Mouse (Mus musculus): ENCODE results near the gene Dok4.
"Not testable (repeated sequence)": the region's sequence is repeated elsewhere in the genome, so short reads cannot be mapped to it uniquely, and the experiment has no call there.

Gene Dok4

DNA sequence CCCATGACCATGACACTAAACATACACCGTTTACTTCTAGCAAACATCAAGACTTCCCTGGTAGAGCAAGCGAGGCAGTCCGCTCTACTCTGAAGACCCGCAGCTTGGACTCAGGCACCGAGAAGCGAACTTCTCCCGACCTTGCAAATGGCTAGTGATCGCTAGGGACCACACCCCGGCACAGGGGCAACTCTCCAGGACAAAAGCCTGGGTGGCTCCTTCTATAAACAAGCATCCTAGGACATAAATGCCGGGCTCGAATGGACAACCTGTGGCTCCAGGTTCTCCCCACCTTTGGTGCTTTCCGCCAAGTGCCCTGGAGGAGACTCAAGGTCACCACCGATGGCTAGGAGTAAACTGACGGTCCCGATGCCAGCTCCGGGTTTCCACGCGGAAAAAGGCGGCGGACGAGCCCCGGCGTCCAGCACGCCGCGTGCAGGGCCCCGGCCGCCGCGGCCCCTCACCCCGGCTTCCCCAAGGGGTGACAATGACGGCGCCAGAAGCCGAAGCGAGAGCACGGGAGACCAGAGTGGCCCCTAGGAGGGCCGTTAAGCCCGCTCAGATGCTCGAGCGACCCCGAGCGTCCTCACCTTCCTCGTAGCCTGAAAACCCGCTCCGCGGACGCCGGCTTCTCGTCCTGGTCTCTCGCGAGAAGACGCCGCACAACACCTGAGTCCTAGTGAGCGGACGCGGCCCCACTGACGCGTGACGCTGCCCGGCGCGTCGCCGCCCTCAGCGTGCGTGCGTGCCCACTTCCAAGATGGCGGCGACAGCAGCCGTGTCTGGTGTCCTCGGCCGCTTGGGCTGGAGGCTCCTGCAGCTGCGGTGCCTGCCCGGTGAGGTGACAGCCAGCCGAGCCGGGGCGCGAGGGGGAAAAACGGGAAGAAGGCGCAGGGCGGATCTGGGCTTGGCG is 38.2 kb downstream of the Dok4 start, which contains the start of the genes Coq9 and Ciapin1:
TSS of gene Coq9 (plus strand) at position 660 of the 913 bp plus-strand sequence.
TSS of gene Ciapin1 (minus strand) at position 697 of the 913 bp plus-strand sequence.
- peak; percentile 93 for DNase-seq

DNA sequence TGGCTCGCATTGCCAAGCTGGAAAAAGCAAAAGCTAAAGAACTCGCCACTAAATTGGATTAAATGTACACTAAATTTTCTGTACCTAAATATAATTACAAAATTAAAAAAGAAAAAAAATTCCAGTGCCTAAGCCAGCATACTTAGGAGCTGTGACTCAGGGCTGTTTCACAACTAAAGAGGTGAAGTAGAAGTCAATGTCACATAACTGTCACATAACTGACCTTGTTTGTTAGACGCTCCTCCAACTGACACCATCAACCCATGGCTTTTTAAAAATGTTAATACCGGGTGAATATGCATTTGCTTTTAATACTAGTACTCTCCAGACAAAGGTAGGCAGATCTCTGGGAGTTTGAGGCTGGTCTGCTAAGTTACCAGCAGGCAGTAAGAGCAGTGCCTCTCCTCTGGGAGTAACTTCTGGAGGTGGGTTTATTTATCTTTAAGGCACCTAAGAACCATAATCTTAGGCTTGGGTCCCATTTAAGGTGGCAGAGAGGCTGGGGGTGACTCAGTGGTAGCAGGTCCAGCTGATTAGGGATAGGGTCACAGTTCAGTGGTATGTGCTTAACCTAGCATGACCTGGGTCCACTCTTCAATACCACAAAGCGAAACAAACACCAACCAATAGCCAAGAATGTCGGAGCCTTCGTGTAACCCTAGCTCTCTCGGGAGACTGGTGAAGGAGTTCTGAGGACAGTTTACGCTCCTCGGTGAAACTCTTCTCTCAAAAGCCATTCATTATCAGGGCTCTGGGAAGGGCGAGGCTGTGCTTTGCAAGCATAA is 39.5 kb downstream of the Dok4 start:
- DNase-seq, result no peak

DNA sequence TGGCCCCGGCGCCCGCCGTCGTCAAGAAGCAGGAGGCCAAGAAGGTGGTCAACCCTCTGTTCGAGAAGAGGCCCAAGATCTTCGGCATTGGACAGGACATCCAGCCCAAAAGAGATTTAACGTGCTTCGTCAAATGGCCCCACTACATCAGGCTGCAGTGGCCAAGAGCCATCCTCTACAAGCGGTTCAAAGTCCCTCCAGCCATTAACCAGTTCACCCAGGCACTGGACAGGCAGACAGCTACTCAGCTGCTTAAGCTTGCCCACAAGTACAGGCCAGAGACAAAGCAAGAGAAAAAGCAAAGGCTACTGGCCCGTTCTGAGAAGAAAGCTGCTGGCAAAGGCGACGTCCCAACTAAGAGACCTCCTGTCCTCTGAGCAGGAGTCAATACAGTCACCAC is 40.4 kb downstream of the Dok4 start:
- not testable (repeated sequence) for DNase-seq

- not testable (repeated sequence) for DNase-seq
Observed at GRCm38 (mm10) chr8:94833901-94834405, 42.2 kb downstream of the Dok4 start.

DNA sequence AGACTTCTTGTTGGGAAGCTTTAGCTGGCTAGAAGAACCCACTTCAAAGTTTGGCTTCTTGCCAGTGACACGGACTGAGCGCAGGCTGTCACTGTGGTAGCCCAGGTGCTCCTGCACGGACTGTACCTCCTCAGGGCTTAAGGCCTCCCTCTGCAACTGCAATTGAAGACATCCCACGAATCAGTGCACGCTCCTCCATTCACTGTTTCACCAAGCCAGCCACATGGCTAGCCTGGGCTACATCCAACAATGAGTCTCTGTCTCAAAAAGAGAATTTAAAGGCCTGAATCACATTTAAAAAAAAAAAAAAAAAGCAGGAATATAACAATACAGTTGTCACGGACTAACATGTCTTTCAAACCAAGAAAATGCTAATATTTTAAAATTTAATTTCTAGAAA is 47.8 kb downstream of the Dok4 start:
- no peak for DNase-seq

- no peak for DNase-seq
Observed at GRCm38 (mm10) chr8:94826210-94826609, 49.9 kb downstream of the Dok4 start.

GRCm38 (mm10) chr8:94825170-94825569 is 51.0 kb downstream of the Dok4 start:
- DNase-seq, result no peak

DNA sequence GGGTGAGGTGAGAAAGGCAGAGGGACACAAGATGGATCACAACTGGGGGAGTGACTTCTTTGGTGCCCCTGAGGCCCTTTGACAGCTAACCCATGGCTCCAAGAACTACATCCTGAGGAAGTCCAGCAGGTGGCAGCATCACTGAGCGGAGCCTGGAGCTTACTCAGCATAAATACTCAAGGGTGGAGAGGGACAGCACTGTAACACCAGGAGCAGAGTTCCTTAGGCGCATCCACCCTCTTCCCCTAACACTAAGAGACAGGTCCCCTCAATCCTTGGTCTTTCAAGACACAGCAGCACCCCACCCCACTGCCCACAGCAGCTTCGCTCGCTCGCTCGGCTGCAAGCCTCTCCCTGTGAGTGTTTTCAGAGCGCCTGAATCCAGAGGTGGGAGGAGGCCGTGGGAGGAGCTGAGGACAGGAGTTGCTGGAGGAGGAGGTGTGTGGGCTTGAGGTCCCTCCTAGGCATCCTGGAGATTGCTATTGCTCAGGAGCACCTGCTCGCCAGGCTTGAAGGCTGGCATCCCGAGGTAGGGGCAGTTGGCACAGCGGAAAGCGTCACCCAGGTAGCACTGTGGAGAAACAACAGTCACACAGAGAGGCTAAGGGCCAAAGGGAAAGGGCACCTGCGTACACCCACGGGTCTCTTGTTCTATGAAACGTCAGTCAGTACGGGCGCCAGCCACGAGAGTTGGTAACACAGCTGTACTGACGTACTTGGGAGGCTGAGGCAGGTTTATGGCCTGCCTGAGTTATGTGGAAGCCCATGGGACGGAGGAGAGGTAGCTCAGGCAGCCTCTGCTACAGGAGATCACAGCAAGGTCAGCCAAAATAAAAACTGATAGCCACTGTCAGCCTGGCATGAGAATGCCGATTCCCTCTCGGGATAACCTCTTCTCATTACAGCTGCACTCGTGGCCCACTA is 53.2 kb downstream of the Dok4 start:
- no peak for DNase-seq

DNA sequence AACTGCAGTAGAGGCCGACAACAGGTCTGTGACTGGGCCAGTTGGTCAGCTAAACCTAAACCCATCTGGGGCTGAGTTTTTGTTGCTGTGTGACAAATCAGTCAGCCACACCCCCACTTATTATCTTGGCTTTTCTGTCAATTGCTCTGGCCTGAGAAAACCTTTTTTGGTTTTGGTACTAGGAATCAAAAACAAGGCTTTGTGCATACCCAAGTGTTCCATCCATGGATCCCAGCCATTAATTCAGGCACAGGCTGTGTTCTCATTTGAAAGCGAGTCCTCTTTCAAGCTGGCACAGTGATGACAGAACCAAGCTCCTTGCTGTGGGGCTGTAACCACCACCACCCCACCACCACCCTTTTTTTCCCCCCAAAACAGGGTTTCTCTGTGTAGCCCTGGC is 54.7 kb downstream of the Dok4 start:
- no peak for DNase-seq

DNA sequence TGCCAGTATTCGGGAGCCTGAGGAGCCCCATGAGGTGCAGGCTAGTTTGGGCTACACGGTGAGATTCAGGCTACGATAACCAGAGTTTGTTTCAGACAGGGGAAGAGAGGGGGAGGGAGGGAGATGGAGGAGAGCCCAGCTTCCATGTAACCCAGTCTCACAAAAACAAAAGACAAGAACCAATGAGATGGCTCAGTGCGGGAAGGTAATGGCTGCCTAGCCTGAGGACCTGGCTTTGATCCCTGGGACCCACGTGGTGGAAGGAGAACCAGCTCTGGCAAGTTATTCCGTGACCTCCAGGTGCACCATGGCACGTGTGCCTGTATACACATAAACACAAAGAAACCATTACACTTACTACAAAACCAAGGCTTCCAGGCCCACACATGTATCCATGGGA is 55.6 kb downstream of the Dok4 start:
- no peak for DNase-seq

DNA sequence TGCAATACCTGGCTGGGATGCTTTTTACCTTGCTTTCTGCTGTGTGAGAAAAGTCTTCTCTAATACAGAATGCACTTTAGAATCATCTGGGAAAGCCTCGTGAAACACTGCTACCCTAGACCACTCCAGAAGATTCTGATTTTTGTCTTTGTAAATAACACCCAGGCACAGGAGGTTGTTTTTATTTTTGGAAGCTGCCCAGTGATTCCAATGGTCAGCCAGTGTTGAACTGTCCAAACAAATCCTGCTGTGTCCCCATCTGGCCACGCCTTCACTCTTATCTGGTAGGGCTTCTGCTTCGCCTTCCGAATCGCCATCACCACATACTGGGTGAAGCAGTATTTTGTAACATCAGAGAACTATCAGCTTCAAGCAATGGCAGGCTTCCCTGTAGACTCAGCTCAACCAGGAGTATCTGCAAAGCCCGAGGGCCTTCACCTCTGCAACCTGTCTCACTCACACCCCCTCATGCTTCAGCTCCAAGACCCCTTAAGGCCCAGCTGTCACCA is 56.4 kb downstream of the Dok4 start:
- no peak for DNase-seq

DNA sequence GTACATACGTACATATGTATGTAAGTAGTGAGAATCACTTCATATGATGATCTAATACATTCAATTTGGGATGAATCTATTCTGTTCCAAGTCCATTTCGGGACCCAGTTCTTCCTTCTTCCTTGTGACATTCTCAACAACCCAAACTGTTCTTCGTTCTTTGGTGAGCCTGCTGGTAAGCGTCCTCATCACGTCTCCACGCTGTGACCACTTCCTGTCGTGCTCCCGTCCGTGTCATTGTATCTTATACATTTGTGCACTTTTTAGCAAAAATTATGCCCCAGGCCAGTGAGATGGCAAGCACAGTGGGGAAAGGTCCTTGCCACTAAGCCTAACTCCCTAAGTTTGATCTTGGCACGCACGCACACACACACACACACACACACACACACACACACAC is 58.2 kb downstream of the Dok4 start:
- no peak for DNase-seq

DNA sequence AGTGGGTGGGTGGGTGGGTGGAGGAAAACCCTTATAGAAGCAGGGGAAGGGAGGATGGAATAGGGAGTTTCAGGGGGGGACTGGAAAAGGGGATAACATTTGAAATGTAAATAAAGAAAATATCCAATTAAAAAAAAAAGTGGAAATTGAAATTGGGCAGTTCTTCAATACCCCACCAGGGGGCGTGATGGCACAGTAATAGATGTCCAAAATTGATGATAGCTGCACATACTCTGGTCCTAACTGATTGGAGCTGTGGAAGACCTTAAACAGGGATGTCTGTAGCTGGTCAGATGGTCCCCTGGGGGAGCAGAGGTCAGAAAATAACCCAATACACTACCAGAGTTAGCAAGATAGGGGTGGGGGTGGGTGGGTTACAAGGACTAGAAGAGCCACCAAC is 61.6 kb downstream of the Dok4 start:
- DNase-seq, result no peak
